Mouse (Mus musculus) heart, postnatal 0 days (tissue): ENCODE data around the gene Gnao1.

Source experiments
- CTCF ChIP-seq: IDR thresholded peaks from 2 replicates; pipeline ENCODE4 v1.5.1; 2016; ENCODE audit warnings: antibody characterized with exemption, control low read depth, low read depth
- EP300 ChIP-seq: IDR thresholded peaks from 2 replicates; pipeline ENCODE4 v1.6.1; 2016; ENCODE audit warnings: antibody characterized with exemption, low read depth

DNA sequence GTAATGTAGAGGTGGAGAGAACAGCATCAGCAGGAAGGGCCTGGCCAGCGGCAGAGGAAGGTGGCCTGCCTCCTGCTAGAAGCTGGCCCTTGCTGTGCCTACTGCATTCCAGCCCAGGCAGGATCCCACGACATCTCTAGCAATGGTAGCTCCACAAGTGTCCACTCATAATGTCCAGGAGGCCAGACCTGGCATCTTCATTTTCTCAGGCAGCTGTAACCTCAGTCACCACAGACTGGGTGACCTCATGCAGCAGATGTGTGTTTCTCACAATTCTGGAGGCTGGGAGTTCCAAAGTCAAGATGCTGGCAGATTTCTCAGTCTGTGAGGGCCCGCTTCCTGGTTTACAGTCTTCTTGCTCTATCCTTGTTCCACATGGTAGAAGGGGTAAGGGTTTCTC is 128.4 kb downstream of the Gnao1 start:
- no peak for TF ChIP-seq CTCF
- TF ChIP-seq EP300 = no peak
